Mouse (Mus musculus): Measurements from ENCODE around the gene Slc38a8.

DNA sequence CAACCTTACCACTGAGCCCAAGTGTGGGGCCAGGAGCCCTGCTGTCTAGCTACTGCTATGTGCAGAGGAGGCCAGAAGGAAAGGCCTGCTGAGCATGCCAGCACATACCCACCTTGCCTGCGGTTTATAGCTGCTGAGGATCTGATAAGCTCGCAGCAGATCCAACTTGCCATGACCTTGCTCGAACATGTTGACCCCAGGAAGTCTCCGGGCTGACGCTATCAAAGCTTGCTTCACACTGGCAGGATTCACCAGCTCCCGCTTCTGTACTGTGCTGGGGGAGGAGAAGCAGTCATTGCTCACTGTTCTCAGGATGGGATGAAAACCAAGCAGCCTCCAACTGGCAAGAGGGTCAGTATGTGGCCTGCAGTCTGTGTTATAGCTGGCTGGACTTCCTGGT lies 29.4 kb upstream of the Slc38a8 start:
- TF ChIP-seq CTCF (IDR thresholded peaks at IDR 0.05; ENCODE audit: control insufficient read depth, insufficient read depth, insufficient replicate concordance, low read depth, low read length) (no peak), POLR2A (IDR thresholded peaks at IDR 0.05; ENCODE audit: control insufficient read depth, low read depth, low read length) (no peak)
